Mouse (Mus musculus): ENCODE data around the gene Rbm19.

The Rbm19 gene

DNA sequence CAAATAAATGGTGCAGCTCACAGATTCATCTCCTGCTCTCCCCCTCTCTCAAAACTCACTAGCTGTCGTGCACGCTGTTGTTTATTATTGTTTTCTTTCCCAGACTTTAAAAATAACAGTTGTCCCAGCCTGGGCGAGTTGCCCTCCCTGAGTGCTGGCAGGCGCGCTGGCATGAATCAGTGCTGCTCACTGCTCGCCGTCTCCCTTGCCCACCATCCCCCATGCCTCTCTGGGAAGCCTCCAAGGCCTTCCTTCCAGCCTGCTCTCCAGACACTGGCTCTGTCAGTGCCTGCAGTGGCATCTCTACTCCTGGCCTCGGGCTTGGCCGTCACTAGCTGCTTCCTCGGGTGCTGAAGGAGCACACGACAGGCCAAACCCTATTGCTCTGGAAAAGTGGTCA is 48.2 kb downstream of the Rbm19 start:
- CTCF ChIA-PET: no interaction called here

- CTCF ChIA-PET: no interaction called here
Measured at GRCm38 (mm10) chr5:120165061-120165942, 49.0 kb downstream of the Rbm19 start.

- CTCF ChIA-PET: no interaction called here
Measured at GRCm38 (mm10) chr5:120167787-120168325, 51.6 kb downstream of the Rbm19 start.

DNA sequence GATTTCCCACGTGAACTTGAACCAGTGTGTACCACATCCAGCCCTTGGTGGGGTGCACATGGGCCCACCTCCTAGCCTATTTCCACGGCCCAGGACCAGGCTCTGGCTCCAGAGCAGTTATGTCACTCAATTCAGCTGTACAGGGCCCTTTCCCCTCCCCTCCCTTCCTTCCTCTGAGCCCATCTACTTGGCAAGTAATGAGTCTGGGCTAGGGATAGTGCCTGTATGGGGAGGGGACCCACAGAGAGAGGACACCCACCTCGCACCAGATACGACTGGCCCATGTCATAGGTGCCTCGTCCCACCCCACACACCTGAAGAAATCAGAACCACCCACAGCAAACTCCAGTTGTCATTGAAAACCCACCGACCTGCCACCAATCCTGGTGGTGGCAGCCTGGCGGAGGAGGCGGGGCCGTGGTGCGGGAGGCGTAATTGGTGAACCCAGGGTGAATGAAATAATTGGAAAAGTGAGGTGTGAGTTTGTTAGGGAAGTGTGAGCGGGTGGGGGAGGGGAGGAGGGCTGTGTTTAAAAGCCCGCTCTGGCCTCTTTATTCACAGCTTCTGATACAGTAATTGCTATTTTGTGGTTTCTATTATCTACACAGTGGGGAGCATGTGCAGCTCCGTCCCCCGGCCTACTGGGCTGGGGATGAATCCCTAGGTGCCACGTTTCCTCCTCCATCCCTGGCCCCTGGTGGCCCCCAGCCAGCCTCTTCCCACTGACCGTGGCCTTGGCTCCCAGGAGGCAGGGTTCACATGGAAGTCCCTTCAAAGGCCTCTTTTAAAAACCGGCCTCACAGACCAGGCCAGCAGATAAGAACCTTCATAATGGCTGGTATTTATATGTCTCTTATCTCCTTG is 55.8 kb downstream of the Rbm19 start:
- CTCF ChIA-PET: no interaction called here

DNA sequence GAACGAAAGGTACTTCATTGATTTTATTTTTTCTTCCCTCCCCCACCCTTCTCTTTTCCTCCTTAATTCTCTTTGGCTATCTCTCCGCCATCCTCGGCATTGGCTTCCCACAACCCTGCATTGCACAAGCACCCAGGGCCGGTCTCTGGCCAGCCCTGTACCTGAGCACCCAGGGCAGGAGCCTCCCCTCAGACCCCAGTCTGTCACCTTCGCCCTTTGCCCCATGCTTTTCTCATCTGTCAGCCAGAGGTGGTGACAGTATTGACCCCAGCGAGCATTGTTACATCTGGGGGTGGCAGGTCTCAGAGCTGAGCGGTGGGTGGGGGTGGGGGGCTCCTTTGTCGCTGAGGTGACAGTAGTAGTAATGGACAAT is 56.5 kb downstream of the Rbm19 start:
- CTCF ChIA-PET: interaction anchor here (0.6 kb wide), 1 partner anchor 11 kb away, joined by 4 read pairs; no protein-coding TSS in a partner anchor

- CTCF ChIA-PET: no interaction called here
Measured at GRCm38 (mm10) chr5:120174317-120174716, 58.1 kb downstream of the Rbm19 start.

- CTCF ChIA-PET: no interaction called here
Measured at GRCm38 (mm10) chr5:120175217-120175616, 59.0 kb downstream of the Rbm19 start.

- CTCF ChIA-PET: no interaction called here
Measured at GRCm38 (mm10) chr5:120176246-120177065, 60.2 kb downstream of the Rbm19 start.

GRCm38 (mm10) chr5:120177066-120177340 is 60.7 kb downstream of the Rbm19 start:
- CTCF ChIA-PET: no interaction called here

DNA sequence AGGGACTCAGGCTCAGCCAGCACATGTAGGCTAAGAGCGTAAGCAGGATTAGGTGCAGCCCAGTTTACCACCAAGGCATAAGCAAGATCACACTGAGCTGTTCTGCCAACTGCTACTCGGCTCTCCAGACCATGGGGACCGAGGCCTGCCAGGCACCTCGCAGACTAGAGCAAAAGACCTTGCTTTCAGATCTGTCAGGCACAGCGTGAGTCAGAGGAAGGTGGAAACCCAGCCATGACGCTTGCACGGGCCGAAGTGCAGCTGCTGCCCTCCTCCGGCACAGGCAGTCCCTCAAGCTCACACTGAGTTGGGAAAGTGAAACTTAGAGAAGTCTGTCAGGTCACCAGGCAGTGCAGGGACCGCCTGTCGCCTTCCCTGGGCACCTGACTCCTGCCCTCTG is 63.8 kb downstream of the Rbm19 start:
- CTCF ChIA-PET: no interaction called here

- CTCF ChIA-PET: no interaction called here
Measured at GRCm38 (mm10) chr5:120181384-120181783, 65.1 kb downstream of the Rbm19 start.

DNA sequence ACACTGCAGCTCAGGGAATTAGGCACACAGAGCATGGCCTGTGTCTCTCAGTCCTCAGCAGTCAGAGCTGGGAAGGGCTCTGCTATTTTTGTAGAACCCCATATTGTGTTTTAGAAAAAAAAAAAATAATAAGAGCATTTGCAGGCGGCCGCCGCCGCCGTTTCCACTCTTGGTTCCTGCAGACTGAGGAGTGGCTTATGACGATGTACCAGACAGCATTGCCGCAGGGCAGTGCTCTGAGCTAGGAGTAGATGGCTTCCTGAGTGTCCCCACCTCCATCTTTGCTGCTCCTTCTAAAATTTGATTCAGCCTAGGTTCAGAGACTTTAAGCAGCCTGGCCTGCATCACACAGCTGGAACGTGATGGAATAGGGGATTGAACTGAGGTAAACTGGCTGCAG is 67.1 kb downstream of the Rbm19 start:
- CTCF ChIA-PET: no interaction called here

DNA sequence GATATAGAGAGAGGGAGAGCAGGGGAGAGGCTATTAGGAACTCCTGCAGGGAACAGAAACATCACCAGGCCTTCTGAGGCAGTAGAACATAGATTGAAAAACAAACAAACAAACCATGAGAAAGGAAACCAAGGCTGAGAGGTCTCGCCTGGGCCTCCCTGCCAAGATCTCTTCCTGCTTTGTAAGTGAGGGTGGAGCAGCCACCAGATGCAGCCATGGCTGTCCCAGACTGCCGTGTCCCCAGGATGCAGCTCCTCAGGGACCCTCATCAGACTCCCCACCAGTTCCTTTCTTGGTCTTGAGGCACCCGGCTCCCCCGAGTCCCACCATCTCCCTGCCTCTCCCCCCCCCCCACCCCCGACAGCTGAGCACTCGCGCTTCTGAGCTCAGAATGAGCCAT is 67.5 kb downstream of the Rbm19 start:
- CTCF ChIA-PET: no interaction called here

GRCm38 (mm10) chr5:120185949-120186348 is 69.7 kb downstream of the Rbm19 start:
- CTCF ChIA-PET: no interaction called here

- CTCF ChIA-PET: interaction anchor here (0.6 kb wide), 1 partner anchor 42 kb away, joined by 3 read pairs; no protein-coding TSS in a partner anchor
Measured at GRCm38 (mm10) chr5:120188541-120188940, 72.3 kb downstream of the Rbm19 start.

DNA sequence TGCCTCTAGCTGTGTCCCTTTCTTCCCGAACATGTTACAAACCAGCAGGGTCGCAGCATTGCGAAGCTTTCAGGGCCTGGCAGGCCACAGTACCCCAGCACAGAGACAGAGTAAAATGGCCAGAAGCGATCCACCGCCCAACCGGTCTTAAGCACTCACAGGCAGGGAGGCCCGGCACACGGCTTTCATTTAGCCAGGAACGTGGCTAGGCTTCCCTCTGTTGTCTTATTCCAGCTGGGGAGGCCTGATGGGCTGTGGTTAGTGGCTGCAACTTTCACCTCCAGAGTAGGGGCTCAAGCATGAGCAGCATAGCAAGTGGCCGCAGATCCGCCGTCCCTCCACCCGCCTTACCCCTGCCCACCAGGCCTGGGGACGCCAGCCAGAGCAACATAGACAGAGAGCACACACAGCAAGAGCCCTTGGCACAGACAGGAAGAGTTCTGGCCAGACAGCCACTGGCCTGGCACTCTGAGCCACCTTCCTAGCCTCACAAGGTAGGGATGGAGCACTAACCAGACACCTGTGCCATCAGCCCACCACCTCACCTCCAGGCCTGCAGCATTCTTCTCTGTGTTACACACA is 73.8 kb downstream of the Rbm19 start:
- CTCF ChIA-PET: no interaction called here

GRCm38 (mm10) chr5:120191620-120192019 is 75.4 kb downstream of the Rbm19 start:
- CTCF ChIA-PET: no interaction called here

DNA sequence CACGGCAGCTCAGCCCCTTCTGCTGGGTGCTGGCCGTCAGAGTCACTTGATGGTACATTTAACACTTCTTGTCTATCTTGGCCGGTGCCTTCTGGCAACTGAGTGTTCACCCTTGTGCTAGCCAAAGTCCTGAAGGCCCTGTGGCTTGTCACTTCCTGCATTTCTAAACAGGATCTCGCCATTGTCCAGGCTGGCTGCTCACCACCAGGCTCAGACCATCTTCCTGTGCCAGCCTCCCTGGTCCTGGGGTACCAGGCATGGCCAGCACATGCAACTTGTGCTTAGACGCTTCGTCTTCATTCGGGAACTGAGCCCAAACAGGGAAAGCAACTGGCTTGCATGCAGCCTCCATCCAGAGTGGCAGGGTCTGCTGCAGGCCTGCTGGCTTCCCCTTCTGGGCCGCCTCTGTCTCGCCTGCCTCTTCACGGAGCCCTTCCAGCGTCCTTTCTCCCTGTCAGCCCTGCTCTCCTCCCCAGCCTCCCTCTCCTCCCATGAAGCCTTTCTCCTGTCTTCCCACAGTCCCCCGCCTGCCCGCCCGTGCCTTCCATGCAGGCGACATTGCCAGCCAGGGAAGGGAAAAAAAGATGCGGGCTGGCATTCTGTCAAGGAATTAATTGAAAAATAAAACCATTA is 78.2 kb downstream of the Rbm19 start:
- CTCF ChIA-PET: no interaction called here

DNA sequence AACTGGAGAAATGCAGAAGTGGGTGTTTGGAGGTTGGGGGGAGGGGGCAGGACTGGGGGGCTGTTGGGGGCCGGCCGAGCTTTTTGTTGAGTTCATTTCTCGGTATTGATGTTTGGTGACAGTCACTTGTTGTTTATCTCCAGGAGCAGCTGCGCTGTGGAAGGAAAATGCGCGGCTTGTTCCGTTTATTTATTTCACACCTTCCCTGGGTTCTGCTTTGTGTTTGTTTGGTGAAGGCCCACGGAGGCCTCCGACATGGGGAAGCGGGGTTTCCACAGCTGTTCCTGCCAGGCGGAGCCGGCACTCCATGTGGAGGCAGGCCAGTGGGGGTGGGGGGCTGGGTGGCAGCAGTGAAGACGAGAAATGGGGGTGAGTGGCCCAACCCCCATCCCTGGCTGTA is 78.7 kb downstream of the Rbm19 start:
- CTCF ChIA-PET: no interaction called here

DNA sequence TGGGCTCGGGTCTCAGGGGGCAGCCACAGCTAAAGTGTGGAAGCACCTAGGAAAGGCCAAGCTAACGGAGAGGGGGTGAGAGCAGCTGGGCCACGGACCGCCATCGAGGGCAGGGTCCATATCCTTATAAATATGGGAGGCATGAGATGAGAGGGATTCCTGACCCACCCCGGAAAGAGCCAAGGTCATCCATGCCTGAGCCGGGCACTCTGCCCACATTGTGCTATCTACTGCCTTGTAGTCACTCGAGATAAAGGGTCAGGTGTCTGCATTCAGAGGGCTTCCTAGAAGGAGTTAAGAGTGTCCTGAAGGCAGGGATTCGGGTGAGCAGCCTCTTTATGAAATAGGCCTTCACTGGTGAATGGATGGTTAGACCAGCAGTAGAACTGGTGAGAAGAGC is 80.6 kb downstream of the Rbm19 start:
- CTCF ChIA-PET: no interaction called here

- CTCF ChIA-PET: no interaction called here
Measured at GRCm38 (mm10) chr5:120197813-120198387, 81.6 kb downstream of the Rbm19 start.

Data from spleen, embryonic (tissue).